Mouse (Mus musculus): ENCODE data around the gene Thap7. TPM values are rescaled to one million over a fixed set of nuclear protein-coding genes. Genes with fewer than 3 reads are reported as not detected.

The Thap7 gene
- polyA plus RNA-seq, 1 experiment from 2014 or later = 64.5 TPM

Other genes with a start within 250 kb of the Thap7 start
- 3.6 and 4.4 TPM in 2 replicates for gene Serpind1, start 199.8 kb downstream of the Thap7 start, polyA plus RNA-seq (2015; fragmentation: Nextera tagmentation; extraction: Ambion mirVana)
- 22.4 and 23.4 TPM in 2 replicates for gene Snap29, start 125.2 kb downstream of the Thap7 start, polyA plus RNA-seq (2015; fragmentation: Nextera tagmentation; extraction: Ambion mirVana)
- gene Pi4ka, start 124.8 kb downstream of the Thap7 start, polyA plus RNA-seq (2015; fragmentation: Nextera tagmentation; extraction: Ambion mirVana) = 64.0 and 69.7 TPM in 2 replicates
- 79.6 and 85.2 TPM in 2 replicates for gene Crkl, start 79.1 kb downstream of the Thap7 start, polyA plus RNA-seq (2015; fragmentation: Nextera tagmentation; extraction: Ambion mirVana)
- 11.7 and 13.3 TPM in 2 replicates for gene Aifm3, start 41.5 kb downstream of the Thap7 start, polyA plus RNA-seq (2015; fragmentation: Nextera tagmentation; extraction: Ambion mirVana)
- 134 and 136 TPM in 2 replicates for gene Lztr1, start 22.4 kb downstream of the Thap7 start, polyA plus RNA-seq (2015; fragmentation: Nextera tagmentation; extraction: Ambion mirVana)
- 0.79 and 0.85 TPM in 2 replicates for gene Lrrc74b, start 30.1 kb upstream of the Thap7 start, polyA plus RNA-seq (2015; fragmentation: Nextera tagmentation; extraction: Ambion mirVana)
- gene P2rx6, start 30.7 kb upstream of the Thap7 start, polyA plus RNA-seq (2015; fragmentation: Nextera tagmentation; extraction: Ambion mirVana) = 2.1 and 3.3 TPM in 2 replicates
- 43.3 and 46.5 TPM in 2 replicates for gene Slc7a4, start 52.1 kb upstream of the Thap7 start, polyA plus RNA-seq (2015; fragmentation: Nextera tagmentation; extraction: Ambion mirVana)
- 25.1 and 30.7 TPM in 2 replicates for gene Smpd4, start 88.2 kb upstream of the Thap7 start, polyA plus RNA-seq (2015; fragmentation: Nextera tagmentation; extraction: Ambion mirVana)
- 13.4 and 14.0 TPM in 2 replicates for gene Ccdc74a, start 115.3 kb upstream of the Thap7 start, polyA plus RNA-seq (2015; fragmentation: Nextera tagmentation; extraction: Ambion mirVana)
- 45.7 and 54.2 TPM in 2 replicates for gene Med15, start 201.8 kb upstream of the Thap7 start, polyA plus RNA-seq (2015; fragmentation: Nextera tagmentation; extraction: Ambion mirVana)
- gene Klhl22, start 228.5 kb upstream of the Thap7 start, polyA plus RNA-seq (2015; fragmentation: Nextera tagmentation; extraction: Ambion mirVana) = 85.1 and 95.0 TPM in 2 replicates

Data from hindbrain, embryonic 15.5 days (tissue).